Mouse (Mus musculus): ENCODE results near the gene Psip1. TPM values are rescaled to one million over a fixed set of nuclear protein-coding genes. Genes with fewer than 3 reads are reported as not detected.
A peak's percentile ranks its signal among the peaks of the same experiment; 100 is the strongest.
"Not testable (repeated sequence)": the region's sequence is repeated elsewhere in the genome, so short reads cannot be mapped to it uniquely, and the experiment has no call there.

Gene Psip1
- 100 to 1,000 TPM; 254 to 258 TPM for total RNA-seq (2021)
- long read RNA-seq, transcript Psip1-201 (16 exons, 3,251 nt), result minor isoform, 34 of 274 reads
- long read RNA-seq, transcript Psip1-202 (11 exons, 1,973 nt), result major isoform, 104 of 274 reads
- long read RNA-seq, transcript Psip1-203 (11 exons, 1,898 nt), result minor isoform, 66 of 274 reads
- long read RNA-seq, partial matches to known transcripts, result 36 of 274 reads
- long read RNA-seq, other reads (novel, unspliced or antisense), result 33 of 274 reads

DNA sequence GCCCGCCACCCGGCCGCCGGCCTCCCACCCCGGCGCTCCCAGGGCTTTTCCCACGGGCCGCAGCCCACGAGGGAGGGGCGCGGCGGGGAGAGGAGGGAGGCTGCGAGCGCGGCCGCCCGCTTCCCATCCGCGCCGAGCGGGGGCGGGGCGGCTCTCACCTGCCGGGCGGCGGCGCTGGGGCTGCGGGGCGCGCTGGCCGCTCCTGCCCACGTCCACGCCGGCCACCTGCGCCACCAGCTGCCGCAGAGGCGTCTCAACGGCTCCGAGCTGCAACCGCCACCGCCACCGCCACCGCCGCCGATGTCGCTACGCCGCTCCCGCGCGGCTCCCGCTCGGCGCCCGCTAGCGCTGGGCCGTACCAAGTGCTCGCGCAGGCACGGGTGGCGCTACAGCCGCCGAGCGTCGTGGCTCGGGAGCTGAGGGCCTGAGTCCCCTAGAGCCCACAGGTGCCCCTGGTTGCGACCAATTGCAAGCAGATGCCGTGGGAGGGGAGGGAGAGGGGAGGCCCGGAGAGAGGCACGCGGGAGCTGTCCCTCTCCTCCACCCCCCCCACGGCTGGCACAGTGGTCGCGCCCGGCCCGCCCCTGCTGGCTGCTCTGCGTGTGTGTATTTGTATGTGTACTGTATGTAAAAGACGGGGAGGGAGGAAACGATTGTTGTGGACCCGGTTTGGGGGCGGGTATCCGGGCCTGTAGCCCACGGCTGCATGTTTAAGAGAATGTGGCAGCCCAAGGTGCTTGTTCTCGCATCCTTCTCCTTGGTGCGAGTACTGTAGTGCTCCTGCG is at the start of gene Psip1:
Gene Psip1 (minus strand): TSS at position 343 of the 785 bp plus-strand sequence.
- peak; percentile 92 to 93 for DNase-seq (ENCODE audit: low spot score in 2 of 2)

DNA sequence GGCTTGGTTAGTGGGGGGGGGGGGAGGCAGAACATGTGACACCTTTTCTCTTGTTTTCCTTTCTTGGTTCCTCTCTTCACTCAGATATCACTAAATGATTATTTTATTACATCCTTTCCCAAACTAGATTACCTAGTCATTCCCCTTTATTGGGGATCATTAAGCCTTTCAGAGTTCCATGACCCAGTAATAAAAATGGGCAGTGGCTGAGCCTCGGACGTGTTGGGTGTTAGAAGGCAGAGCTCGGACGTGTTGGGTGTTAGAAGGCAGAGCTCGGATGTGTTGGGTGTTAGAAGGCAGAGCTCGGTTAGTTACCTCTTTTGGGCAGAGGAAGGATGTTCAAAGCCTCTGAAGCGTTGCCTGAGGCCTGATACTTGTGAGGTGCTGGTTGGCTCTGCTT is 47.8 kb upstream of the Psip1 start:
- DNase-seq (ENCODE audit: low spot score in 2 of 2), result no peak

- DNase-seq (ENCODE audit: low spot score in 2 of 2), result no peak
Observed at GRCm38 (mm10) chr4:83533168-83533911, 47.1 kb upstream of the Psip1 start.

- DNase-seq (ENCODE audit: low spot score in 2 of 2), result not testable (repeated sequence)
Observed at GRCm38 (mm10) chr4:83530060-83530459, 43.8 kb upstream of the Psip1 start.

DNA sequence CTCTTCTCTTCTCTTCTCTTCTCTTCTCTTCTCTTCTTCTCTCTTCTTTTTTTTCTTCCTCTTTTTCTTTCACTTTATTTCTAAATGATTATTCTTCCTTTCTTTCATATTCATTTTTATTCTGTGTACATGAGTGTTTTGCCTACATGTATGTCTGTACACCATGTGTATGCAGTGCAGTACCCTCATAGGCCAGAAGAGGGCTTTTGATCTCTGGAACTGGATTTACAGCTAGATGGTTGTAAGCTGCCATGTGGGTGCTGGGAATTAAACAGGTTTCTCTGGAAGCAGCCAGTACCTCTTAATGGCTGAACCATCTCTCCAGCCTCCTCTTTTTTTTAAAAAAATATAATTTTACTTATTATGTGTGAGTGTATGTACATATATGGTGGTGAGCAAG is 41.7 kb upstream of the Psip1 start:
- peak; percentile 21 to 26 for DNase-seq (ENCODE audit: low spot score in 2 of 2)

DNA sequence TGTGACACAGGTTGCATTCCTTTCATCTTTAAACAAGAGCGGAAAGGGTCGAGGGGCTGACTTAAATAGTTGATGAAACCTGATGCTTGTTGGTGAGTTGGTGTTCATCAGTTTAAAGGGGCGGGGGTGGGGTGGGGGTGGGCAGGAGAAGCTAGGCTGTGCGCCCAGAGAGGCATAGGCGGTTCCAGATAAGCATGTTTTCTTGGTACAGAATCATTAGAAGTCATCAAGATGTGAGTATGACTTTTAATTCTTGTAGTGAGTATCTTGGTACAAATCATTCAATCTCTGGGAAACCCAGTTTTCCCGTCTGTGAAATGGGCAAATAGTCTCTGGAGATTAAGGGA is 40.7 kb upstream of the Psip1 start:
- DNase-seq (ENCODE audit: low spot score in 2 of 2), result no peak

DNA sequence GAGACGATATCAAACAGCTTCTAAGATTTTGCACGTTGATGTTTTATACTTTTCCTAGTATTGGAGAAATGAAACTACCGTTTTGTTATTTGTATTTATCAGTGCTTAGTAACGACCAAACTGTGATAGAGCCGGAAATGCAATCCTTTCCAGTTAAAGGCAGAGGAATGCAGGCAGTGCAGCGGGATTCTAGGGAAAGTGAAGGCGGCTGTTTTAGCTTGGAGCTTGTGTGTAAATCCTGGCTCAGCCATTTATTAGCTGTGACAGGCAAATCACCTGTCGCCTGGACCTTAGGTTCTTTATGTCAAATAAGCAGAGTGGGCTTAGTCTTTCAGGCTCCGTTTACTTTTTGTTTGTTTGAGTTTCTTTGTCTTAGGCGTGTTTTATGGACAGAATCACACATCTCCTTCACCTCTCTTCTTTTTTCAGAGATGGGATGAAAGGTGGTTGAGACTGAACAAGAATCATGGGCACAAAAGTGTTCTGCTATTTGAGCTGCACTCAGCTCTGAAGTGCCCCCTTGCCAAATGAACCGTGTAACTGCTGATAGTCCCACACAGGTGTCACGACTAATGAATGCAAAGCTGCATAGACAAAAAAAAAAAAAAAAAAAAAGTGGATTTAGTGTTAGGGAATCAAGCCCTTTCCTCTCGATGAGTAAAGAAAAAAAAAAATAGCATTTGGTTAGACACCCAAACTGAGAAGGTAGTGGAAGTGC is 40.2 kb upstream of the Psip1 start:
- DNase-seq (ENCODE audit: low spot score in 2 of 2), result no peak

DNA sequence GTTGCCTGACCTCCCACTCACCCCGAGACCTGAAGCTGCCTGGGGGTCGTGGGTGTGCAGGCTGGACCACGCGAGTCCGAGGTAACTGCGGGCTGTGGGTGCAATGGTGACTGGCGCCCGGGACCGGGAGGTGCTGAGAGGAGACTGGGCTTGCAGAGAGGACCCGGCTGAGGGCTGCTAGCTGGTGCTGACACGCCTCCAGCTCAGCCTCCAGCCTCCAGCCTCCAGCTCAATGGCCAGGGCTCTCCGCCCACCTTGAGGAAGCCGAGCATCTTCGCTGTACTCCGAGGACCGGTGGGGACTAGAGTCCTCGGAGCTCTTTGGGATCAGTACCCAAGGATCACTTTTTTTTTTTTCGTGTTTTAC is 39.4 kb upstream of the Psip1 start:
- no peak for DNase-seq (ENCODE audit: low spot score in 2 of 2)

- peak; percentile 91 to 96 for DNase-seq (ENCODE audit: low spot score in 2 of 2)
Observed at GRCm38 (mm10) chr4:83524843-83525689, 38.8 kb upstream of the Psip1 start, which contains the start of gene Ccdc171. TSS of gene Ccdc171 (plus strand) at chr4:83525545.

- no peak for DNase-seq (ENCODE audit: low spot score in 2 of 2)
Observed at GRCm38 (mm10) chr4:83524456-83524842, 38.2 kb upstream of the Psip1 start.

DNA sequence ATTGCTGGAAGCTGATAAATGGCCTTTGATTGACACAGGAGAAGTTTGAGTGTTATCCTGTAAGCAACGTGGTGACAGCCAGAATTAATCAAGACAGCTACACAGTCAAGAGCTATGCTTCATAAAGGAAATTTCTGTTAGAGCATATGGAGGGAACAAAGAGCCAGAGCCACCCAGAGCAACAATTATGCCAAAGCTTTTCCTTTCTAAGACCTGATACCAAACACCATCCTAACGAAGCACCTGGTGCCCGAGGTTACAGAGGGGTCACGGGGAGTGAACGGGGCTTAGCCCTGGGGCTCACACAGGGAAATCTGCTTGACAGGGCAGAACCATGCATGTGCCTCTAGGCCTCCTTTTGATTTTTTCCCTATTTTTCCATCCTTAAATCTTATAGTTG is 35.8 kb upstream of the Psip1 start:
- DNase-seq (ENCODE audit: low spot score in 2 of 2), result no peak

DNA sequence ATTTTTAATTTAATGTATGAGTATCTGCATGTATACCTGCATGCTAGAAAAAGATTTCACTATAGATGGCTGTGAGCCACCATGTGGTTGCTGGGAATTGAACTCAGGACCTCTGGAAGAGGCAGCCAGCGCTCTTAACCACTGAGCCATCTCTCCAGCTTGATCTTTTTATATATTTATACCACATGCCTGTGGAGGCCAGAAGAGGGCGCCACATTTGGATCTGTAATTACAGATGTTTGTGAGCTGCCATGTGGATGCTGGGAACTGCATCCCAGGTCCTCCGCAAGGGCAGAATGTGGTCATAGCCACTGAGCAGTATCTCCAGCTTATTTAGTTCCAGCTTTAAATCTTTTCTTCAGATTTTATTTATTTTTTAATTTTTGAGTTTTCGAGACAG is 34.0 kb upstream of the Psip1 start:
- DNase-seq (ENCODE audit: low spot score in 2 of 2), result no peak

DNA sequence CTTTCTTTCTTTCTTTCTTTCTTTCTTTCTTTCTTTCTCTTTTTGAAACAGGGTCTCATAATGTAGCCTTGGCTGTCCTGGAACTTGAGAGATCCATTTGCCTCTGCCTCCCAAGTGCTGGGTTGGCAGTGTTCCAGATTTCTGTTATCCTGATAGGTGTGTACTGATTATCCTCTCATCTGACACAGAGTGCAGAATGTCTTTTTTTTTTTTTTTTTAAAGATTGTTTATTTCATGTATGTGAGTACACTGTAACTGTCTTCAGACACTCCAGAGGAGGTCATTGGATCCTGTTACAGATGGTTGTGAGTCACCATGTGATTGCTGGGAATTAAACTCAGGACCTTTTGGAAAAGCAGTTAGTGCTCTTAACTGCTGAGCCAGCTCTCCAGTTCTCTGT is 33.5 kb upstream of the Psip1 start:
- DNase-seq (ENCODE audit: low spot score in 2 of 2), result no peak

DNA sequence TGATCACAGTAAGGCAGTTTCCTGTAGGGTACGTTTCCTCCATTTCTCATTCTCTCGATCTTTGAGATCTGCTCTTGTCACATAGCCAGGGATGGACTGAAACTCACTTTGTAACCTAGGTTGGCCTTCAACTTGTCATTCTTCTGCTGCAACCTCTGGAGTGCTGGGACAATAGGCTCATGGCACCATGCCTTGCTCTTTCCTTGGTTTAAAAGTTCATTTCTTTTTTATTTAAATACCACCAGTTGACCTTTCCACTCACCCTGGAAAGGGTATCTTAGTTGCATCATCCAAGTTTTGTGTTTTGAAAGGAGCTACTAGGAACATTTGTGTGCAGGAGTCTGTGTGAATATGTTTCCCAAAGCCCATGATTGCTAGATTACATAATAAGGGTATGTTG is 32.9 kb upstream of the Psip1 start:
- no peak for DNase-seq (ENCODE audit: low spot score in 2 of 2)

GRCm38 (mm10) chr4:83516144-83516543 is 29.9 kb upstream of the Psip1 start:
- DNase-seq (ENCODE audit: low spot score in 2 of 2), result not testable (repeated sequence)

DNA sequence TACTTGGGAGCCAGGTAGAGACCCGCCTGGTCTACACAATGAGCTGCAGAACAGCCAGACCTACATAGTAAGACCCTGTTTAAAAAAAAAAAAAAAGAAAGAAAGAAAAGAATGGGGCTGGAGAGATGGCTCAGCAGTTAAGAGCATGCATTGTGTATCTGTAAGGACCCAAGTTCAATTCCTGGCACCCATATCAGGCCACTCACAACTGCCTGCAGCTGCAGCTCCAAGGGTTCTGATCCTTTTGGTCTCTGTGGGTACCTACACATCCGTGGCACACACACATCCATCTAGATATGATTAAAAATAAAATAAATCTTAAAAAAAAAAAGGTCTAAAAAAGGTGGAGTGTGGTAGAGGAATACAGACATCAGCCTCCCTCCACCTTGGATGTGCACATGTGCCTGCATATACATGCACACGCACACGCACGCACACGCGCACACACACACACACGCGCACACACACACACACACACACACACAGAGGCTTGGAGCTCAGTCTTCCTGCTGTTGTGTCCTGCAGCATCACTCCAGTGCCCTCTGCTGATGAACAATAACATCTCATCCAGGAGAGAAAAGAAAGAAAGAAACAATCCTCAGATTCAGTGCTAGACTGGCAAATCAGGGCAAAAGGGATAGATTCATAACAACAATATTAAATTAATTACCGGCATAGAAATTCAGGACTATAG is 28.9 kb upstream of the Psip1 start:
- DNase-seq (ENCODE audit: low spot score in 2 of 2), result peak; percentile 14 to 15

GRCm38 (mm10) chr4:83514183-83514582 is 27.9 kb upstream of the Psip1 start:
- no peak for DNase-seq (ENCODE audit: low spot score in 2 of 2)

- no peak for DNase-seq (ENCODE audit: low spot score in 2 of 2)
Observed at GRCm38 (mm10) chr4:83512644-83513043, 26.4 kb upstream of the Psip1 start.

DNA sequence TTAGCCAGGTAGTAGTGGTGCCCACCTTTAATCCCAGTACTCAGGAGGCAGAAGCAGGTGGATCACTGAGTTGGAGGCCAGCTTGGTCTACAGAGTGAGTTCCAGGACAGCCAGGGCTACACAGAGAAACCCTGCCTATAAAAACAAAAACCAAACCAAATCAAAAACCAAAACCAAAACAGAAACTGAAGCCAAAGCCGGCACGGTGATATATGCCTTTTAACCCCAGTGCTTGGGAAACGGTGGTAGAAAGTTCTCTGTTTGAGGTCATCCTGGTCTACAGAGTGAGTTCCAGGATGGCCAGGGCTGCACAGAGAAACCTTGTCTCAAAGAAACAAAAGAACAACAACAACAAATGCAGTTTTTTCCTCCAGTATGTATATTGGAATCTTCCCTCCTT is 26.0 kb upstream of the Psip1 start:
- DNase-seq (ENCODE audit: low spot score in 2 of 2), result no peak

- DNase-seq (ENCODE audit: low spot score in 2 of 2), result no peak
Observed at GRCm38 (mm10) chr4:83511083-83511482, 24.8 kb upstream of the Psip1 start.
